Mouse (Mus musculus) lung, embryonic 15.5 days (tissue): ENCODE results near the gene Fkbp15. TPM values are rescaled to one million over a fixed set of nuclear protein-coding genes. Genes with fewer than 3 reads are reported as not detected.
"Not testable (repeated sequence)": the region's sequence is repeated elsewhere in the genome, so short reads cannot be mapped to it uniquely, and the experiment has no call there.

Source experiments
- ATAC-seq: fragments of 200-750 bp; cut with Nextera tagmentation; 2 replicates; pipeline ENCODE4 v1.8.0; 2017; ENCODE audit warnings: moderate number of reproducible peaks, borderline replicate concordance; ENCODE audit not compliant: low FRiP score, low TSS enrichment; ENCODE audit errors: extremely low read depth
- H3K27ac ChIP-seq: fragments of 300-500 bp; sonication (generic); 2 replicates; pipeline ENCODE4 v1.5.1; 2015; ENCODE audit warnings: moderate library complexity, mild to moderate bottlenecking, inconsistent platforms
- H3K27me3 ChIP-seq: fragments of 300-500 bp; sonication (generic); 2 replicates; pipeline ENCODE4 v1.6.1; 2015; ENCODE audit warnings: inconsistent platforms
- H3K36me3 ChIP-seq: fragments of 300-500 bp; sonication (generic); 2 replicates; pipeline ENCODE4 v1.6.1; 2015; ENCODE audit warnings: inconsistent platforms
- H3K4me1 ChIP-seq: fragments of 300-500 bp; sonication (generic); 2 replicates; pipeline ENCODE4 v1.6.1; 2015; ENCODE audit warnings: inconsistent platforms
- H3K4me2 ChIP-seq: fragments of 300-500 bp; sonication (generic); 2 replicates; pipeline ENCODE4 v1.6.1; 2015; ENCODE audit warnings: inconsistent platforms, mild to moderate bottlenecking, moderate library complexity
- H3K4me3 ChIP-seq: fragments of 300-500 bp; sonication (generic); 2 replicates; pipeline ENCODE4 v1.5.1; 2015; ENCODE audit warnings: mild to moderate bottlenecking, inconsistent platforms
- H3K9ac ChIP-seq: fragments of 300-500 bp; sonication (generic); 2 replicates; pipeline ENCODE4 v1.6.1; 2015; ENCODE audit warnings: inconsistent platforms
- H3K9me3 ChIP-seq: fragments of 300-500 bp; sonication (generic); 2 replicates; pipeline ENCODE4 v1.6.1; 2016; ENCODE audit warnings: inconsistent platforms
- WGBS: fragments of 180-500 bp; shearing (Covaris S2); methylation state at CpG from one replicate; pipeline ENCODE4 v1.1.7; 2015; 5-methylcytosine and 5-hydroxymethylcytosine counted together
- polyA plus RNA-seq: library from polyadenylated mRNA; unstranded; fragments of >200 nt; fragmentation: Nextera tagmentation; extraction: Ambion mirVana; gene quantifications from 2 replicates; pipeline ENCODE4 v1.2.1, GENCODE M21; 2015

Fkbp15 gene
- polyA plus RNA-seq, 1 experiment from 2014 or later = 25.2 TPM

DNA sequence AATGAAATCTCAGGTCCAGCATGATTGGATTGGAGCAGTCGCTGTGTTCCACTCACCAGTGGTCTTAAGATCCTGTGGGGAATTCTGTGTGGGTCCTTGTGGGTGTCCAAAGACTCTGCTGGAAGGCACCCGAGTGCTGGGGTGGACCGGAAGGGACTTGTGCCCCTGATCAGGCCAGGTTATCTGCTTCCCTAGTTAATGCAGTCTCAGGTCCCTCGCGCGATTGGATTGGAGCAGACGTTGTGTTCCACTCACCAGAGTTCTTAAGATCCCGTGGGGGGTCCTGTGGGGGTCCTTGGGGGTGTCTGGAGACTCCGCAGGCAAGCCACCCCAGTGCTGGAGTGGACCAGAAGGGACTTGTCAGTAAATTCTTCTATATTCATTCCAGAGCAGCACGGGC is 87.7 kb downstream of the Fkbp15 start:
- H3K27ac ChIP-seq = no peak overlapping the region
- H3K27me3 ChIP-seq = no peaks in the 10 kb centered on the region
- no peak overlapping the region for H3K4me3 ChIP-seq
- no peak for ATAC-seq
- no peak overlapping the region for H3K4me2 ChIP-seq
- no peak overlapping the region for H3K9ac ChIP-seq
- no peaks in the 10 kb centered on the region for H3K4me1 ChIP-seq
- 79% methylated on average over 10 of the region's 10 CpGs for WGBS
- H3K9me3 ChIP-seq = no peaks in the 10 kb centered on the region
- H3K36me3 ChIP-seq = no peaks in the 10 kb centered on the region

DNA sequence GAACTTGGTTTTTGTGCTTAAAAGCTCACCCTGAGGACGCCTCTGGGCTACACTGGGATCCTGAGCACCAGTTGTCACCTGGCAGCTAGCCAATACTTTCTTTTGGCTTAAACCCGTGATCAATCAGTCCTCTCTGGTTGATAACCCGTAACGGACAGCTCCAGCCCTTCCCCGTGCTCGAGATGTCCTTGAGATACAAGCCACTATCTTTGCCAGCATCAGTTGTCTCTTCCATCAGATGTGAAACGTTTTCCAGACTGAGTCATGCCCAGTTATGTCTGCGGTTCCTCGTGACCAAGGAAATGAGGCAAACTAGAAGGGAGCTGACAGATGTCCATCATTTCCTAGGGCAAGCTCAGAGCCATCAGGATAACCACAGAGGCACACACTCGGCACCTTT is 93.2 kb downstream of the Fkbp15 start:
- Histone ChIP-seq H3K4me3 (no peak overlapping the region), H3K9me3 (no peaks in the 10 kb centered on the region), H3K27me3 (no peaks in the 10 kb centered on the region), H3K36me3 (no peaks in the 10 kb centered on the region), H3K4me1 (0 out of 2 replicates have a peak, but pooled peaks cover 3% of the 10 kb centered on the region), H3K9ac (no peak overlapping the region), H3K4me2 (no peak overlapping the region), H3K27ac (no peak overlapping the region)
- WGBS = 57% methylated on average over 10 of the region's 10 CpGs
- ATAC-seq = no peak

DNA sequence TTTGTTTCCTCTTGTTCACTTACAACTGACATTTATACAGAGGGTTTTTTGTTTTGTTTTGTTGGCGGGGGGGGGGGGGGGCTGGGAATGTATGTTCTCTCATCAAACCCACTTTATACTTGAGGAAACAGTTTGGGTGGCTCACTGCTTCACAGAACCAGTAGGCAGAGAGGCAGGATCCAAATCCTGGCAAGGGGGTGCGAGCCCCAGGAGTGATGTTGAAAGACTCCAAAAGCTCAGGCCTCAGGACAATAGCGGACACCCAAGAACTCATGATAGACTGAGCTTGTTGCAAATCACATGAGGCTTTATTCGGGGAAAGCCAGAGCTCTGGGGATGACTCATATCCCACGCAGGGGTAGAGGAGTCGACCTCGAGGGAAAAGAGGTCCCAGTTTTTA is 94.3 kb downstream of the Fkbp15 start:
- H3K36me3 ChIP-seq, H3K9ac ChIP-seq, H3K4me3 ChIP-seq, ATAC-seq, H3K4me2 ChIP-seq, H3K4me1 ChIP-seq, H3K27ac ChIP-seq, H3K27me3 ChIP-seq, H3K9me3 ChIP-seq: not testable (repeated sequence)
- WGBS = 73% methylated on average over 7 of the region's 7 CpGs

DNA sequence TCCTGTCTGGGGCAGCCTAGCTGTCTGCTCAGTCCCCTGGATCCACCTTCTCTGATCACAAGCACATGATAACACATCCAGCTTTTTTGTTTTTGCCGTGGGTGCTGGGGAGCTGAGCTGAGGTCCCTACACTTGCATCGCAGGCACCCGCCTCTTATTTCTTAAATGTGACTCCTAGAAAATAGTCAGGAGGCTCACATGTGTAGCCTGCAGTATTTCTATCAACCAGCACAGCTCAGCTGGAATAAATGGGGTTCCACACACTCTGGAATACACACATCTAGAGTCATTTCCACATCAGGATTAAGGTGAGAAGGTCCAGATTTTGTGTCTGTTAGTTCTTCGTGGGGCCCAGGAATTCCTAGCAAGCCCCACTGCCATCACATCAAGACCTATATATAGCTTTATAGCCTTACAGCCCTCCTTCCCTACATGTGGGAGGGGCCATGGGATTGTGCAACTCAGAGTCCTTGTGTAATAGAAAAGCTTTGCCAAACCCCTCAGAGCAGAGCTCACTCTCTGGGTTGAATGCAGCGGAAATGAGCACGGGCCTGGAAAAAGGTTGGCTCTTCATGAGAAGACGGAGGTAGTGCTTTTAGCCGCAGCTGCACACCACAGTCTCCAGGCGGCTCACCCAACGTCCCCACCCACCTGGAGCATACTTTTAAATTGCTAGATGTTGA is 95.1 kb downstream of the Fkbp15 start:
- Histone ChIP-seq H3K27me3 (no peaks in the 10 kb centered on the region), H3K4me1 (0 out of 2 replicates have a peak, but pooled peaks cover 3% of the 10 kb centered on the region), H3K27ac (no peak overlapping the region), H3K4me3 (no peak overlapping the region), H3K4me2 (no peak overlapping the region), H3K9me3 (no peaks in the 10 kb centered on the region), H3K36me3 (no peaks in the 10 kb centered on the region), H3K9ac (no peak overlapping the region)
- WGBS = 59% methylated on average over 10 of the region's 10 CpGs
- peak; percentile 86; the same call in 1 of the 2 replicates for ATAC-seq

DNA sequence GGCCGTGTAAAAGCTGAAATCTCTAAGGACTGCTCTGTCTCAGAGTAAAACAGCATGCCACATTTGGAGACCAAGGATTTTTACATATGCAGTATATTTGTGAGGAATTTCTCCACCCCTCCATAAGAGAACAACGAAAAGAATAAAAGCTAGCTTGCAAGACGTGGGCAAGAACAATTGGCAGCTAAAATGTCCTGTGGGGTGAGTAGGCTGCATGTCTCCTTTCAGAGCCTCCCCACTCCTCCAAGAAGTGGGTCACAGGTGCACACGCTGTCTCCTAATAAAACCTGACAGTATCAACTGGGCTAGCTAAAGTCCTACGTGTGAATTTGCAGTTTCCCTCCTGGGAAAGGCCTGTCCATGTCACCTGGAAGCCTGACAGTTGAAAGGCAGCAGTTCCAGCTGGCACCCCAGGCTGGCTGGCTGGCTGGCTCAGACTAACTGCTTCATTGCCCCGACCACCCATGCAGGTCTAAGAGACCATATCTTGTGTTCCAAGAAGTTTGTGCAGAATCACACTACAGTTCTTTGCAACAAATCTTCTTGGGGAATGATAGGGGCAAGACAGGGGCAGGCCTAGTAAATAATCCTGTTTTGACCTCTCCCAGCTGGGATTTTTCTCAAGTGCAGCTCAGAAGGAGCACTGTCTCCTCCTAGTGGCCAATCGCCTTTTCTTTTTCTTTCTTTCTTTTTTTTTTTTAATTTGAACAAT is 97.1 kb downstream of the Fkbp15 start:
- Histone ChIP-seq H3K27me3 (no peaks in the 10 kb centered on the region), H3K9me3 (no peaks in the 10 kb centered on the region), H3K36me3 (no peaks in the 10 kb centered on the region), H3K4me2 (no peak overlapping the region), H3K4me1 (0 out of 2 replicates have a peak, but pooled peaks cover 3% of the 10 kb centered on the region), H3K9ac (no peak overlapping the region), H3K27ac (no peak overlapping the region), H3K4me3 (no peak overlapping the region)
- WGBS = 27% methylated on average over 7 of the region's 7 CpGs
- ATAC-seq = no peak

- no peak within 1 kb of the TSS for H3K27ac ChIP-seq
- WGBS = 37% methylated on average over 2 of the region's 2 CpGs
These were observed 98.1 kb downstream of the Fkbp15 start, which contains the start of gene Slc31a2 for GRCm38 (mm10) chr4:62262276-62262675. TSS of gene Slc31a2 (plus strand) at chr4:62262562.

DNA sequence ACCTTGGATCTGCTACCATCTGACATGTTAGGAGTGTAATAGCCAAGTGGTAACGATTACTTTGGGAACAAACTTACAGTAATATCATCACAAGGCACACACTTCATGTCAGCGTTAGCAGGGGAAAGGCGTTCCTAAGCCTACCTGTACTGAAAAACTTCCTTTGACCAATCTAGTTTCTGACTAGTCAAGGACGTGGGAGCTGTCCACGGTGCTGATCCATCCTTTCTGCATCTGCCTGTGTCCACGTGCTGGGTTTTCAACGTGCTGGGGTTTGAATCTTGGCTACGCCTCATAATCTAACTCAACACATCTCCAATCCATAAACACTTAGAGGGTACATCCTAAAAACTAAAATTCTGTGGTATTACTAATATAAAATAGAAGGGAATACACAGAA is 103.4 kb downstream of the Fkbp15 start:
- H3K4me2 ChIP-seq = no peak overlapping the region
- no peaks in the 10 kb centered on the region for H3K27me3 ChIP-seq
- no peaks in the 10 kb centered on the region for H3K9me3 ChIP-seq
- H3K36me3 ChIP-seq = no peaks in the 10 kb centered on the region
- H3K27ac ChIP-seq = no peak overlapping the region
- H3K9ac ChIP-seq = no peak overlapping the region
- ATAC-seq = no peak
- H3K4me3 ChIP-seq = no peak overlapping the region
- WGBS = 21% methylated on average over 8 of the region's 8 CpGs
- H3K4me1 ChIP-seq = no peaks in the 10 kb centered on the region

More at GRCm38 (mm10) chr4:62262276-62262675, 98.1 kb downstream of the Fkbp15 start, which contains the start of gene Slc31a2:
- Histone ChIP-seq H3K4me2 (no peak within 1 kb of the TSS), H3K9me3 (no peaks in the 10 kb centered on the region), H3K36me3 (no peaks in the 10 kb centered on the region), H3K27me3 (no peaks in the 10 kb centered on the region), H3K9ac (no peak within 1 kb of the TSS), H3K4me1 (0 out of 2 replicates have a peak, but pooled peaks cover 3% of the 10 kb centered on the region), H3K4me3 (no peak within 1 kb of the TSS)
- no peak for ATAC-seq

- H3K4me1 ChIP-seq = no peaks in the 10 kb centered on the region
- no peaks in the 10 kb centered on the region for H3K27me3 ChIP-seq
- H3K9me3 ChIP-seq = no peaks in the 10 kb centered on the region
- WGBS = 58% methylated on average over 8 of the region's 8 CpGs
- H3K4me3 ChIP-seq = no peak overlapping the region
- H3K27ac ChIP-seq = no peak overlapping the region
- H3K36me3 ChIP-seq = no peaks in the 10 kb centered on the region
- H3K9ac ChIP-seq = no peak overlapping the region
- no peak for ATAC-seq
- no peak overlapping the region for H3K4me2 ChIP-seq
These were observed 105.8 kb downstream of the Fkbp15 start for GRCm38 (mm10) chr4:62254551-62254950.

DNA sequence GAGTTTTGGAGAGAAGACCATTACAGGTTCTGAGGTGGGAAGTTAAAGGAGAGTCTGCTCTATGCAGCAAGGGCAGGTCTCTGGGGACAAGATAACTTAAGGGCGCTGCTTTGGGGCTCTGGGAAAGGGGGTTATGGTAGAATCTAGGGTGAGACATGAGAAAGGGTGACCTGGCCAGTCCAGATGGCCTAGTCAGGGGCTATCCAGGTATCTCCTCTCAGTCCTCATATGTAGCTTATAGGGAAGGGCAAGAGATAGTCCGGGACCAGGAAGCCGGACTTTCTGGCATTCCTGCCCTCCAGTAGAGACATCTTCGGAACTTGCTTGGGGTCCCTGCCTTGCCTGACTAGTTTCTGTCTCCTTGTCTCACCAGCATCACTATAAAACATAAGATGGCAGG is 108.6 kb downstream of the Fkbp15 start:
- H3K9ac ChIP-seq = no peak overlapping the region
- no peak overlapping the region for H3K4me3 ChIP-seq
- no peaks in the 10 kb centered on the region for H3K9me3 ChIP-seq
- H3K4me2 ChIP-seq = no peak overlapping the region
- no peak for ATAC-seq
- no peak overlapping the region for H3K27ac ChIP-seq
- H3K36me3 ChIP-seq = no peaks in the 10 kb centered on the region
- WGBS = 85% methylated on average over 4 of the region's 4 CpGs
- H3K27me3 ChIP-seq = no peaks in the 10 kb centered on the region
- no peaks in the 10 kb centered on the region for H3K4me1 ChIP-seq

GRCm38 (mm10) chr4:62250896-62251544 is 109.3 kb downstream of the Fkbp15 start:
- 43% methylated on average over 3 of the region's 3 CpGs for WGBS
- H3K36me3 ChIP-seq = no peaks in the 10 kb centered on the region
- H3K9me3 ChIP-seq = no peaks in the 10 kb centered on the region
- H3K4me2 ChIP-seq = no peak overlapping the region
- ATAC-seq = no peak
- H3K27me3 ChIP-seq = no peaks in the 10 kb centered on the region
- no peak overlapping the region for H3K9ac ChIP-seq
- no peaks in the 10 kb centered on the region for H3K4me1 ChIP-seq
- no peak overlapping the region for H3K4me3 ChIP-seq
- no peak overlapping the region for H3K27ac ChIP-seq
